Mouse (Mus musculus): ENCODE results near the gene Zfp989.
A peak's percentile ranks its signal among the peaks of the same experiment; 100 is the strongest.
"Not testable (repeated sequence)": the region's sequence is repeated elsewhere in the genome, so short reads cannot be mapped to it uniquely, and the experiment has no call there.

Gene Zfp989

GRCm38 (mm10) chr4:146971757-146972156, at the start of gene Zfp989:
Gene Zfp989, plus strand, starts transcription at chr4:146971976.
- DNase-seq (ENCODE audit: low spot score), result not testable (repeated sequence)

- DNase-seq (ENCODE audit: low spot score), result peak; percentile 56
These were observed 39.3 kb upstream of the Zfp989 start for GRCm38 (mm10) chr4:146932311-146933082.

GRCm38 (mm10) chr4:146941691-146942090, 30.1 kb upstream of the Zfp989 start:
- DNase-seq (ENCODE audit: low spot score), result peak; percentile 49

GRCm38 (mm10) chr4:146976581-146976980, 4.8 kb downstream of the Zfp989 start:
- DNase-seq (ENCODE audit: low spot score), result not testable (repeated sequence)

DNA sequence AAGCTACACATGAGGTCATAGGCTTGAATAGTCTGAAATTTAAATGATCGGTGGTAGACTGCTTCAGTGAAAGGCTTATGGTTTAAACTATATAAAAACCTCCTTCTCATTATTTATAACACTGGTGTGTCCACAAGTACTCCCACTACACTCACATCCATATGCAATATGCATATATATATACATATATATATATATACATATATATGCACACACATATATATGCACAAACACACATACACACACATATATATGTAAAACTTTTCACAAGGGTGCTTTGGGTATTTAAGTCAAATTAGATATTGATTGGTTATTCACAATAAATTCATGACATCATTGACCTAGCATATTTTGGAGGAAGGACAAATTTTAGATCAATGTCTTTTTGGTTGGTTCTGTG, 46.6 kb downstream of the Zfp989 start:
- DNase-seq (ENCODE audit: low spot score), result not testable (repeated sequence)

- not testable (repeated sequence) for DNase-seq (ENCODE audit: low spot score)
These were observed 49.8 kb downstream of the Zfp989 start, which contains the start of gene Rex2 for GRCm38 (mm10) chr4:147021550-147021949. Gene Rex2, plus strand, starts transcription at chr4:147021850.

DNA sequence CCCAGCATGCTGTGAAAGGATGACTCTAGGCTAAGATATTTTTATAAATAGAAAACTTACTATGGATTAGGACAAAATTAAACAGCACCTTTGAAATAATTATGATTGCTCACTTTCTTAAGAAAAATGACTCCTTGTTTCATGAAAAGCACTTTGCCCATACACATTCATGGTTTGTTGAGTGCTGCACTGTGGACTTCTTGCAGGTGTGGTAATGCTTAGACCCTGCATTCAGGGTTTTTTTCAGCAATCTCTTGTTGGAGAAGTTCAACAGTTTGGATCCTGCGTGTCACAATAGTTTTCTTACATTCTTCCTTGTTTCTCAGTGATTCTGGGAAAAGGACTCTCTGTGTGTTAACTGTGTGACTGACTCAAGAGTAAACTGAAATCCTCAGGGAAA, 54.6 kb downstream of the Zfp989 start:
- DNase-seq (ENCODE audit: low spot score), result not testable (repeated sequence)

DNA sequence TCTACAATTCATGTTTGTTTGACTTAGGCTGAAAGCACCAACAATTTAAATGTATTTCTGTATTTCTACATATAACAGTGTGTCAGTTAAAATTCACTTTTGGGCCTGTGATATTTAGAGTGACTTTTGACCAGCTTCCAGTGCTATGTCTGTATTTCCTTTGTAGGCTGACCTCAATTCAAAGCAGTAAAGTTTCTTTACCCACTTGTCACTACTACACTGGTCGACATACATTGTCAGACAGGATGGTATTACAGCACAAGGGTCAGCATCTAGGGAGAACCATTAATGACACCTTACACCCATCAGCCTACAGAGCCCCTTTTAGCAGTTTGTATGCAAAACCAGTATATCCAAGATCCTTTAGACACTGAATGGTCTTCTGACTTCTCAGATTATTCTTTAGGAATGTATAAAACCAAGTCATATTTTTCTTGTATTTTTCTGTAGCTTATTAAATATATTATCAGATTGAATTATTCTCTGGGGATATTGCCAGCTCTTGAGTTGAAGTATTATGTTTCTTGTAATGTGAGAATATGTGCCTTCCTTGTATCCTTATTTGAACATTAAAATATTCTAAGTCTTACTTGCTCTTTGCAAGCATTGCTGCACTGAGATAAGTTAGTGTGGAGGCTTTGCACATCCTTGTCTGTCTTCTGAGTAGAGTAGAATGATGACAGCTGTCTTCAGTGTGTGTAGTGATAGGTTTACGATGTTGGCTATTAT, 59.7 kb downstream of the Zfp989 start:
- not testable (repeated sequence) for DNase-seq (ENCODE audit: low spot score)

Data from testis, postnatal 14 days (tissue).